Mouse (Mus musculus) liver, embryonic 14.5 days (tissue): ENCODE measurements around the gene Alg2.

Experiments
- CTCF ChIP-seq: IDR thresholded peaks from 2 replicates; pipeline ENCODE4 v1.5.1; 2016; ENCODE audit warnings: antibody characterized with exemption, low read depth, control low read depth
- EP300 ChIP-seq: IDR thresholded peaks from 2 replicates; pipeline ENCODE4 v1.6.1; 2016; ENCODE audit warnings: antibody characterized with exemption, low read depth

GRCm38 (mm10) chr4:47417871-47418270 is 56.3 kb downstream of the Alg2 start:
- no peak for TF ChIP-seq CTCF
- no peak for TF ChIP-seq EP300
